Mouse (Mus musculus): ENCODE data around the gene Rufy2. TPM values are rescaled to one million over a fixed set of nuclear protein-coding genes. Genes with fewer than 3 reads are reported as not detected.

Rufy2 gene
- polyA plus RNA-seq, 1 experiment from 2014 or later = 38.6 TPM

DNA sequence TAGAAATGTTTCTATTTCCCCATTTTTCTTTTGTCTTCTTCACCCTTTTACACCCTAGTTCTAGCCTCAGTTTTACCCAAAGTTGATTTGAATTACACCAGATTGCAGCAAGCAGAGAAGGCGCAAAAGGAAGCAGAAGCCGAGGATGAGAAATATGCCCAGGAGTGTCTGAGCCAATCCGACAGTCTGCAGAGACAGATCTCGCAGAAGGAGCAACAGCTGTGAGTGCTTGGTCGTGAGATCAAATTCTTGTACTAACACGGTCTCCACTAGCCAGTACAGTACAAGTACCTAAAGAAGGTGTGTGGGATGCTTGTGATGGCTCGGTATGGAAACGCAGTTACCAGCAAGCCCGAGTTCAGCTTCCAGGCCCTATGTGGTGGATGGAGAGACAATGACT lies 24.5 kb downstream of the Rufy2 start:
- Histone ChIP-seq H3K9me3 (replicated peaks; ENCODE audit: control insufficient read depth, low read length) (no peaks in the 10 kb centered on the region), H3K4me1 (ENCODE audit: control insufficient read depth, insufficient read depth, low read length) (no peaks in the 10 kb centered on the region), H3K27ac (ENCODE audit: low read depth, low read length) (no peak overlapping the region), H3K4me2 (ENCODE audit: low read length) (no peak overlapping the region), H3K36me3 (ENCODE audit: control insufficient read depth, insufficient read depth, low read length) (peaks cover 90% of the 10 kb centered on the region), H3K27me3 (replicated peaks; ENCODE audit: control insufficient read depth, insufficient read depth, low read length) (no peaks in the 10 kb centered on the region), H3K4me3 (ENCODE audit: low read depth, low read length) (no peak overlapping the region), H3K9ac (ENCODE audit: low read length) (no peak overlapping the region)
- ATAC-seq = no peak
- DNase-seq (ENCODE audit: low spot score) = no peak
- 87% methylated on average over 9 of the region's 9 CpGs for WGBS

DNA sequence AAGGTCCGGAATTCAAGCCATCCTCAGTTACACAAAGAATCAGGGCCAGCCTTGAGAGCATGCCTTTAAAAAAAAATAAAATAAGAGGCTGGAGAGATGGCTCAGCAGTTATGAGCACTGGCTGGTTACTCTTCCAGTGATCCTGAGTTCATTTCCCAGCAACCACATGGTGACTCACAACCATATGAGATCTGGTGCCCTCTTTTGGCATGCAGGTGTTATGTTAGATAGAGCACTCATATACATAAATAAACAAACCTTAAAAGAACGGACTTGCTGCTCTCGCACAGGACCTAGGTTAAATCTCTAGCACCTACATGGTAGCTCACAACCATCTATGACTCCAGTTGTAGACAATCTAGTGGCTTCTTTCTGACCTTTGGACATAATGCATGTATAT lies 28.2 kb downstream of the Rufy2 start:
- Histone ChIP-seq H3K9me3 (replicated peaks; ENCODE audit: control insufficient read depth, low read length) (no peaks in the 10 kb centered on the region), H3K27ac (ENCODE audit: low read depth, low read length) (no peak overlapping the region), H3K9ac (ENCODE audit: low read length) (no peak overlapping the region), H3K4me1 (ENCODE audit: control insufficient read depth, insufficient read depth, low read length) (no peaks in the 10 kb centered on the region), H3K36me3 (ENCODE audit: control insufficient read depth, insufficient read depth, low read length) (peaks cover 88% of the 10 kb centered on the region), H3K4me2 (ENCODE audit: low read length) (no peak overlapping the region), H3K4me3 (ENCODE audit: low read depth, low read length) (no peak overlapping the region), H3K27me3 (replicated peaks; ENCODE audit: control insufficient read depth, insufficient read depth, low read length) (no peaks in the 10 kb centered on the region)
- DNase-seq (ENCODE audit: low spot score) (no peak), ATAC-seq (no peak)
- 79% methylated on average over 3 of the region's 3 CpGs for whole genome bisulfite sequencing

DNA sequence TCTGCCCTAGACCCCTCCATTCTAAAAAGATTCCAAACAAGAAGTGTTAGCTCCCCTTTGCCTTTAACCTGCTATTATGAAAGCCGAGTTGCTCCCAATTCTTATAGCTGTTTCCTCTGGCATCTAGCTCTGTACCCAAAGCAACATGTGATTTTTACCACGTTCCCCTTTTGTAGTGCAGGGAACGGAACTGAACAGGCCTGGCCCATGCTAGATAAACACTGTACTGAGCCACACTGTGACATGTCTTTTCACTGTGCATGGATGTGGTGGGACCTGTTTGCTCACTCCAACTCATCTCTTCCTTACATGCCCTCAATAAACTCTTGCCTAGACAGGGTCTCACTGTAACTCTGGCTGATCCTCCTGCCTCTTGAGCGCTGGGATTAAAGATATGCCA lies 30.2 kb downstream of the Rufy2 start:
- Histone ChIP-seq H3K9me3 (replicated peaks; ENCODE audit: control insufficient read depth, low read length) (no peaks in the 10 kb centered on the region), H3K27me3 (replicated peaks; ENCODE audit: control insufficient read depth, insufficient read depth, low read length) (no peaks in the 10 kb centered on the region), H3K36me3 (ENCODE audit: control insufficient read depth, insufficient read depth, low read length) (peaks cover 89% of the 10 kb centered on the region), H3K9ac (ENCODE audit: low read length) (no peak overlapping the region), H3K27ac (ENCODE audit: low read depth, low read length) (no peak overlapping the region), H3K4me2 (ENCODE audit: low read length) (no peak overlapping the region), H3K4me3 (ENCODE audit: low read depth, low read length) (no peak overlapping the region), H3K4me1 (ENCODE audit: control insufficient read depth, insufficient read depth, low read length) (no peaks in the 10 kb centered on the region)
- no peak for DNase-seq (ENCODE audit: low spot score)
- WGBS = 85% methylated on average over 4 of the region's 4 CpGs
- ATAC-seq = no peak; the same call in 1 of the 2 replicates

DNA sequence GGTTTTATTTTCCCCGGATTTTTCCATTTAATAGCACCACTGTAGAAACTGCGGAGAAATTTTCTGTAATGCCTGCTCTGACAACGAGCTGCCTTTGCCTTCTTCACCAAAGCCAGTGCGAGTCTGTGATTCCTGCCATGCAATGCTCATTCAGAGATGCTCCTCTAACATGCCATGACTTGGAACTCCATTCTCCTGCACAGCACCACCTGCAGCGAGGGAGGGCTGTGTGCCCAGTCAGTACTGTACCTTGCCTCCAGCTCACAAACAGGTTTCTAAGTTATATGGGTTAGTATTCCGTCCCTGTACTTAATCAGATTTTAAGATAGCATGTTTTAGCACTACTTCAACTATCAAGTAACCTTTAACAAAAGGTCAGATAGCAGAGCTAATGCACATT lies 31.5 kb downstream of the Rufy2 start:
- Histone ChIP-seq H3K4me1 (ENCODE audit: control insufficient read depth, insufficient read depth, low read length) (no peaks in the 10 kb centered on the region), H3K9me3 (replicated peaks; ENCODE audit: control insufficient read depth, low read length) (no peaks in the 10 kb centered on the region), H3K4me3 (ENCODE audit: low read depth, low read length) (no peak overlapping the region), H3K4me2 (ENCODE audit: low read length) (no peak overlapping the region), H3K9ac (ENCODE audit: low read length) (no peak overlapping the region), H3K36me3 (ENCODE audit: control insufficient read depth, insufficient read depth, low read length) (peaks cover 94% of the 10 kb centered on the region), H3K27me3 (replicated peaks; ENCODE audit: control insufficient read depth, insufficient read depth, low read length) (no peaks in the 10 kb centered on the region), H3K27ac (ENCODE audit: low read depth, low read length) (no peak overlapping the region)
- DNase-seq (ENCODE audit: low spot score) = no peak
- no peak for ATAC-seq
- 93% methylated on average over 6 of the region's 6 CpGs for WGBS

DNA sequence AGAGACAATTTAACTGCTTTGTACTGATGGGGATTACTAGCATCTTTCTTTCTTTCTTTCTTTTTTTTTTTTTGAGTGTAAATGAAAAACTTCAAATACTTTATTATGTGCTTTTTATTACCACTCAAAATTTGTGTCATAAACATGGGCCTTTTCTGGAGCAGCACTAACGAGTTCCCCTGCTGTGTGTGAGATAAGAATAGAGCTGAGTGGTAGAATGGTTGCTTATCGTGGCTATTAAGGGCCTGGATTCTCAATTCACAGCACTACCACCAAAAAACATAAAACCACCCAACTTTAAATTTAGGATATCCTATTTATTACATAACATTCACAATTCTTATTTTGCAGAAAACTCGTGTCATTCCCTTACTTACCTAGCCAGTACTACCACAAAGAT lies 33.5 kb downstream of the Rufy2 start:
- no peak overlapping the region for H3K9ac ChIP-seq (ENCODE audit: low read length)
- H3K36me3 ChIP-seq (ENCODE audit: control insufficient read depth, insufficient read depth, low read length) = peaks cover 89% of the 10 kb centered on the region
- DNase-seq (ENCODE audit: low spot score) (no peak), ATAC-seq (no peak)
- H3K4me2 ChIP-seq (ENCODE audit: low read length) = no peak overlapping the region
- H3K27ac ChIP-seq (ENCODE audit: low read depth, low read length) = no peak overlapping the region
- 52% methylated on average over 3 of the region's 3 CpGs for WGBS
- no peaks in the 10 kb centered on the region for H3K27me3 ChIP-seq (replicated peaks; ENCODE audit: control insufficient read depth, insufficient read depth, low read length)
- no peaks in the 10 kb centered on the region for H3K4me1 ChIP-seq (ENCODE audit: control insufficient read depth, insufficient read depth, low read length)
- H3K4me3 ChIP-seq (ENCODE audit: low read depth, low read length) = no peak overlapping the region
- no peaks in the 10 kb centered on the region for H3K9me3 ChIP-seq (replicated peaks; ENCODE audit: control insufficient read depth, low read length)

DNA sequence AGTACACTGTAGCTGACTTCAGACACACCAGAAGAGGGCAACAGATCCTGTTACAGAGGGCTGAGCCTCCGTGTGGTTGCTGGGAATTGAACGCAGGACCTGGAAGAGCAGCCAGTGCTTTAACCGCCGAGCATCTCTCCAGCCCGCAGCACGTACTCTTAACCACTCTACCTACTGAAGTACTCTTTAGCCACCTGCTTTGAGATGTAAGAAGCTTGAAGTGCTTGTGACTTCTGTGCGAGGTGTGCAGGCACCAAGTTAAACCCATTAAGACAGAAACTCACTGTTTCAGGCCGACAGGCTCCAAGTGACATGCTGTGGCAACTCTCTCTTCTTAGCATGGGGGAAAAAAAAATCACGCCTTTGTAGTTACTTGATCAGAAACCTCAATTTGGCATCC lies 34.1 kb downstream of the Rufy2 start:
- peaks cover 5% of the 10 kb centered on the region for H3K4me1 ChIP-seq (ENCODE audit: control insufficient read depth, insufficient read depth, low read length)
- no peaks in the 10 kb centered on the region for H3K27me3 ChIP-seq (replicated peaks; ENCODE audit: control insufficient read depth, insufficient read depth, low read length)
- no peak overlapping the region for H3K9ac ChIP-seq (ENCODE audit: low read length)
- ATAC-seq (no peak), DNase-seq (ENCODE audit: low spot score) (no peak)
- 83% methylated on average over 9 of the region's 9 CpGs for WGBS
- H3K36me3 ChIP-seq (ENCODE audit: control insufficient read depth, insufficient read depth, low read length) = peaks cover 86% of the 10 kb centered on the region
- H3K27ac ChIP-seq (ENCODE audit: low read depth, low read length) = no peak overlapping the region
- no peaks in the 10 kb centered on the region for H3K9me3 ChIP-seq (replicated peaks; ENCODE audit: control insufficient read depth, low read length)
- H3K4me2 ChIP-seq (ENCODE audit: low read length) = no peak overlapping the region
- H3K4me3 ChIP-seq (ENCODE audit: low read depth, low read length) = no peak overlapping the region

DNA sequence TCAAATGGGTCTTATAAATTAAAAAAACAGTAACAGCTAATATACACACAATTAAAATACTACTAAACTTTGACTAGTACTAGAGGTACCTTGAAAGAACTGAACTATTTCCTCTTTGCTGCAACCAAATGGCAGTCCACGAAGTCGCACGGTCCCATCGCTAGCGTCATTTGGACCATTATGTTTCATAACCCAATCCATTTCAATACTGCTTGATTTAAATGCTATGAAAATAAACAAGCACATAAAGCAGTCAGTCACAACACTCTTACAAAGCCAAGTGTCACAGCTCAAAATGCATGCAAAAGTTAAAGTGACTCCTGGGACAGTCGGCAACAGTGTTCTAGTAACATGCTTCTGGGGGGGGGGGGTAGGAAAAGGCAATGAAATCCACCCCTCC lies 39.3 kb downstream of the Rufy2 start:
- Histone ChIP-seq H3K27ac (ENCODE audit: low read depth, low read length) (no peak overlapping the region), H3K36me3 (ENCODE audit: control insufficient read depth, insufficient read depth, low read length) (peaks cover 38% of the 10 kb centered on the region), H3K4me3 (ENCODE audit: low read depth, low read length) (no peak overlapping the region), H3K9ac (ENCODE audit: low read length) (no peak overlapping the region), H3K9me3 (replicated peaks; ENCODE audit: control insufficient read depth, low read length) (no peaks in the 10 kb centered on the region), H3K4me2 (ENCODE audit: low read length) (no peak overlapping the region; the same call in 1 of the 2 replicates), H3K27me3 (replicated peaks; ENCODE audit: control insufficient read depth, insufficient read depth, low read length) (no peaks in the 10 kb centered on the region), H3K4me1 (ENCODE audit: control insufficient read depth, insufficient read depth, low read length) (peaks cover 25% of the 10 kb centered on the region)
- WGBS = 84% methylated on average over 6 of the region's 6 CpGs
- DNase-seq (ENCODE audit: low spot score) (no peak), ATAC-seq (no peak)

DNA sequence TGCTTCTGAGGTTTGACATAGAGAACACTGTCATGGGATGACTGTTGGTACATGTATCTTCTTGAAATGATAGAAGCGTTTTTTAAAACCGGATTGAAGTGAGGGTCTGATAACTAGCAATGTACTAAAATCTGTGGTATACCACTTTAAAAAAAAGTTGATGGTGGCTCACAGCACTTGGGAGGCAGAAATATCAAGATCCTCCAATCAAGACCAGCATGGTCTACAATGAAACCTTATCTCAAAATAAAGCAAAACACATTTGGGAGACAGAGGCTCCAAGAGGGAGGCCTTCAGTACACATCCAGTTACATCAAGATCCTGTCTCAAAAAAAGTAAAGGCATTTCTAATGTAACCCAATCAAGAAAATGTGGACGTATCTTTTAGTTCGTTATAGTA lies 41.7 kb downstream of the Rufy2 start:
- H3K9ac ChIP-seq (ENCODE audit: low read length) = peak overlapping the region; percentile 100
- H3K9me3 ChIP-seq (replicated peaks; ENCODE audit: control insufficient read depth, low read length) = no peaks in the 10 kb centered on the region
- H3K27ac ChIP-seq (ENCODE audit: low read depth, low read length) = no peak overlapping the region
- peak overlapping the region; percentile 95 for H3K4me3 ChIP-seq (ENCODE audit: low read depth, low read length)
- DNase-seq (ENCODE audit: low spot score) (no peak), ATAC-seq (no peak)
- peak overlapping the region; percentile 86 for H3K4me2 ChIP-seq (ENCODE audit: low read length)
- no peaks in the 10 kb centered on the region for H3K27me3 ChIP-seq (replicated peaks; ENCODE audit: control insufficient read depth, insufficient read depth, low read length)
- peaks cover 42% of the 10 kb centered on the region for H3K4me1 ChIP-seq (ENCODE audit: control insufficient read depth, insufficient read depth, low read length)
- 29% methylated on average over 4 of the region's 4 CpGs for WGBS
- peaks cover 15% of the 10 kb centered on the region for H3K36me3 ChIP-seq (ENCODE audit: control insufficient read depth, insufficient read depth, low read length)

DNA sequence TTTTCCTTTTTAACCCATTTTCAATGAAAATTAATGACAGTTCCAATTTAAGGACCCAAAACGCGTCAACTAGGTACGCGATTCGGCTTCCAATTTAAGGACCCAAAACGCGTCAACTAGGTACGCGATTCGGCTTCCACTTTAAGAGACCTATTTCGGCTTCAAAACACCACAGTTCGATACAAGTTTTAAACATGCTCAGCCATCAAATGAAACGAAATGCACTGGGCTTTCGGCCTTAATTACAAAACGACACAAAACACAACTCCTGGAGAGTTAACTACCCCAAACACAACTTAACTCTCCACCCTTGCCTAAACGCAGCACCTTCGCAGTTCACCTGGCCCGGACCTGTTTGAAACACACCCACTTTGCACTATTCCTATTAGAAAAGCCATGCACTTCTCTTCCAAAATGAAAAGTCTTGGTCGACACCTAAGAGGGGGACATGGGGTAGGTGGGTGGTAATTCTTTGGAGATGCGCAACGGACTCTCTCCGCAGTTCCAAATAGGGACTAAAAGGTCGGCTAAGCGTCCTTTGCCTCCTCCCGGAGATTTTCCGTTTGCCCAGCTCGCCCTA lies 42.6 kb downstream of the Rufy2 start:
- Histone ChIP-seq H3K4me2 (ENCODE audit: low read length) (peak overlapping the region; percentile 86), H3K27ac (ENCODE audit: low read depth, low read length) (peak overlapping the region; percentile 100), H3K36me3 (ENCODE audit: control insufficient read depth, insufficient read depth, low read length) (peaks cover 7% of the 10 kb centered on the region), H3K9ac (ENCODE audit: low read length) (peak overlapping the region; percentile 100), H3K27me3 (replicated peaks; ENCODE audit: control insufficient read depth, insufficient read depth, low read length) (no peaks in the 10 kb centered on the region), H3K4me1 (ENCODE audit: control insufficient read depth, insufficient read depth, low read length) (peaks cover 48% of the 10 kb centered on the region), H3K4me3 (ENCODE audit: low read depth, low read length) (peak overlapping the region; percentile 95), H3K9me3 (replicated peaks; ENCODE audit: control insufficient read depth, low read length) (no peaks in the 10 kb centered on the region)
- DNase-seq (ENCODE audit: low spot score) (peak; percentile 35), ATAC-seq (no peak)
- under 1% methylated on average over 27 of the region's 27 CpGs for WGBS
